Mouse (Mus musculus) hindbrain, embryonic 11.5 days (tissue): ENCODE results near the gene Tsc2. TPM values are rescaled to one million over a fixed set of nuclear protein-coding genes. Genes with fewer than 3 reads are reported as not detected.

Source experiments
- ATAC-seq: fragments of 200-750 bp; cut with Nextera tagmentation; 2 replicates; pipeline ENCODE4 v1.8.0; 2017; ENCODE audit warnings: mild to moderate bottlenecking, moderate TSS enrichment, moderate library complexity; ENCODE audit not compliant: low FRiP score
- DNase-seq: peaks from one replicate; pipeline ENCODE4 v3.0.0-alpha.2; 2015; ENCODE audit warnings: low spot score
- H3K27ac ChIP-seq: fragments of 300-500 bp; sonication (generic); 2 replicates; pipeline ENCODE4 v1.5.1; 2014; ENCODE audit warnings: mild to moderate bottlenecking, low read depth, low read length
- H3K27me3 ChIP-seq: fragments of 300-500 bp; sonication (generic); 2 replicates; pipeline ENCODE4 v1.6.1; 2014; ENCODE audit warnings: mild to moderate bottlenecking, low read length, moderate library complexity, mixed read lengths; ENCODE audit not compliant: control insufficient read depth, insufficient read depth
- H3K36me3 ChIP-seq: fragments of 300-500 bp; sonication (generic); 2 replicates; pipeline ENCODE4 v1.6.1; 2014; ENCODE audit warnings: mild to moderate bottlenecking, low read length, moderate library complexity, mixed read lengths; ENCODE audit not compliant: control insufficient read depth, insufficient read depth
- H3K4me1 ChIP-seq: fragments of 300-500 bp; sonication (generic); replicated peaks from 2 replicates; pipeline ENCODE4 v1.6.1; 2014; ENCODE audit warnings: low read length, mixed read lengths; ENCODE audit not compliant: control insufficient read depth, insufficient read depth
- H3K4me2 ChIP-seq: fragments of 300-500 bp; sonication (generic); replicated peaks from 2 replicates; pipeline ENCODE4 v1.6.1; 2014; ENCODE audit warnings: mild to moderate bottlenecking, low read depth, low read length
- H3K4me3 ChIP-seq: fragments of 300-500 bp; sonication (generic); 2 replicates; pipeline ENCODE4 v1.5.1; 2014; ENCODE audit warnings: low read depth, low read length
- H3K9ac ChIP-seq: fragments of 300-500 bp; sonication (generic); 2 replicates; pipeline ENCODE4 v1.6.1; 2014; ENCODE audit warnings: low read depth, low read length
- H3K9me3 ChIP-seq: fragments of 300-500 bp; sonication (generic); 2 replicates; pipeline ENCODE4 v1.6.1; 2016; ENCODE audit warnings: low read length; ENCODE audit not compliant: control insufficient read depth
- WGBS: fragments of 180-500 bp; shearing (Covaris S2); extraction: QIAGEN DNeasy Blood & Tissue Kit; methylation state at CpG from one replicate; pipeline ENCODE4 v1.1.7; 2014; 5-methylcytosine and 5-hydroxymethylcytosine counted together
- polyA plus RNA-seq: library from polyadenylated mRNA; unstranded; fragments of >200 nt; fragmentation: Nextera tagmentation; extraction: Ambion mirVana; gene quantifications from 2 replicates; pipeline ENCODE4 v1.2.1, GENCODE M21; 2014

Gene Tsc2
- polyA plus RNA-seq, 1 experiment from 2014 or later: 53.6 TPM

- WGBS: 77% methylated on average over 5 of the region's 5 CpGs
- H3K27ac ChIP-seq: no peak overlapping the region
- ATAC-seq (no peak), DNase-seq (no peak)
- H3K9ac ChIP-seq: no peak overlapping the region
- no peak overlapping the region for H3K4me2 ChIP-seq
- H3K27me3 ChIP-seq: no peaks in the 10 kb centered on the region
- no peaks in the 10 kb centered on the region for H3K4me1 ChIP-seq
- no peak overlapping the region for H3K4me3 ChIP-seq
- no peaks in the 10 kb centered on the region for H3K9me3 ChIP-seq
- H3K36me3 ChIP-seq: peaks cover 19% of the 10 kb centered on the region
Measured at GRCm38 (mm10) chr17:24583599-24584460, 48.6 kb downstream of the Tsc2 start.

GRCm38 (mm10) chr17:24580287-24580686, 52.1 kb downstream of the Tsc2 start:
- DNase-seq (no peak), ATAC-seq (no peak)
- Histone ChIP-seq H3K4me3 (no peak overlapping the region), H3K4me1 (no peaks in the 10 kb centered on the region), H3K27me3 (no peaks in the 10 kb centered on the region), H3K36me3 (peaks cover 13% of the 10 kb centered on the region; the same call in 1 of the 2 replicates), H3K27ac (no peak overlapping the region), H3K9me3 (no peaks in the 10 kb centered on the region), H3K4me2 (no peak overlapping the region), H3K9ac (no peak overlapping the region)
- 98% methylated on average over 2 of the region's 2 CpGs for WGBS

- Histone ChIP-seq H3K4me1 (no peaks in the 10 kb centered on the region), H3K9me3 (no peaks in the 10 kb centered on the region), H3K9ac (no peak overlapping the region), H3K4me3 (no peak overlapping the region), H3K36me3 (peaks cover 13% of the 10 kb centered on the region; the same call in 1 of the 2 replicates), H3K4me2 (no peak overlapping the region), H3K27ac (no peak overlapping the region), H3K27me3 (no peaks in the 10 kb centered on the region)
- no peak for DNase-seq
- no peak for ATAC-seq
- WGBS: 97% methylated on average over 3 of the region's 3 CpGs
Measured at GRCm38 (mm10) chr17:24579532-24579931, 52.9 kb downstream of the Tsc2 start.

- H3K4me3 ChIP-seq: no peak overlapping the region
- no peak overlapping the region for H3K4me2 ChIP-seq
- no peaks in the 10 kb centered on the region for H3K4me1 ChIP-seq
- no peak for DNase-seq
- ATAC-seq: no peak
- no peak overlapping the region for H3K9ac ChIP-seq
- no peaks in the 10 kb centered on the region for H3K9me3 ChIP-seq
- no peak overlapping the region for H3K27ac ChIP-seq
- peaks cover 11% of the 10 kb centered on the region; the same call in 1 of the 2 replicates for H3K36me3 ChIP-seq
- WGBS: 95% methylated on average over 9 of the region's 9 CpGs
- H3K27me3 ChIP-seq: no peaks in the 10 kb centered on the region
Measured at GRCm38 (mm10) chr17:24573811-24574210, 58.6 kb downstream of the Tsc2 start.

GRCm38 (mm10) chr17:24572651-24573245, 59.7 kb downstream of the Tsc2 start:
- Histone ChIP-seq H3K36me3 (peaks cover 8% of the 10 kb centered on the region; the same call in 1 of the 2 replicates), H3K4me2 (no peak overlapping the region), H3K4me1 (no peaks in the 10 kb centered on the region), H3K9ac (no peak overlapping the region), H3K9me3 (no peaks in the 10 kb centered on the region), H3K4me3 (no peak overlapping the region), H3K27me3 (no peaks in the 10 kb centered on the region), H3K27ac (no peak overlapping the region)
- DNase-seq: no peak
- no peak for ATAC-seq
- 94% methylated on average over 12 of the region's 12 CpGs for WGBS

- H3K4me3 ChIP-seq: no peak overlapping the region
- no peak overlapping the region for H3K4me2 ChIP-seq
- no peaks in the 10 kb centered on the region for H3K4me1 ChIP-seq
- 86% methylated on average over 4 of the region's 4 CpGs for WGBS
- H3K27me3 ChIP-seq: no peaks in the 10 kb centered on the region
- DNase-seq (no peak), ATAC-seq (no peak)
- 0 out of 2 replicates have a peak, but pooled peaks cover 3% of the 10 kb centered on the region for H3K36me3 ChIP-seq
- no peak overlapping the region for H3K9ac ChIP-seq
- H3K9me3 ChIP-seq: no peaks in the 10 kb centered on the region
- no peak overlapping the region for H3K27ac ChIP-seq
Measured at GRCm38 (mm10) chr17:24569837-24570236, 62.6 kb downstream of the Tsc2 start.

GRCm38 (mm10) chr17:24567034-24567779, 65.2 kb downstream of the Tsc2 start:
- no peak overlapping the region for H3K9ac ChIP-seq

GRCm38 (mm10) chr17:24565792-24566191, 66.6 kb downstream of the Tsc2 start:
- H3K27ac ChIP-seq: no peak overlapping the region
- no peaks in the 10 kb centered on the region for H3K4me1 ChIP-seq
- WGBS: 77% methylated on average over 3 of the region's 3 CpGs
- no peaks in the 10 kb centered on the region for H3K36me3 ChIP-seq
- H3K9me3 ChIP-seq: no peaks in the 10 kb centered on the region
- ATAC-seq (no peak), DNase-seq (no peak)
- H3K4me2 ChIP-seq: no peak overlapping the region
- no peak overlapping the region for H3K9ac ChIP-seq
- H3K27me3 ChIP-seq: no peaks in the 10 kb centered on the region
- H3K4me3 ChIP-seq: no peak overlapping the region

More at GRCm38 (mm10) chr17:24567034-24567779, 65.2 kb downstream of the Tsc2 start:
- no peak overlapping the region for H3K4me3 ChIP-seq
- no peak overlapping the region for H3K27ac ChIP-seq
- no peak overlapping the region for H3K4me2 ChIP-seq
- WGBS: 79% methylated on average over 8 of the region's 8 CpGs
- H3K9me3 ChIP-seq: no peaks in the 10 kb centered on the region
- ATAC-seq (no peak), DNase-seq (no peak)
- H3K4me1 ChIP-seq: no peaks in the 10 kb centered on the region
- 0 out of 2 replicates have a peak, but pooled peaks cover 3% of the 10 kb centered on the region for H3K36me3 ChIP-seq
- H3K27me3 ChIP-seq: no peaks in the 10 kb centered on the region
